Mouse (Mus musculus): Measurements from ENCODE around the gene Cdc14b. TPM values are rescaled to one million over a fixed set of nuclear protein-coding genes. Genes with fewer than 3 reads are reported as not detected.

Cdc14b gene
- total RNA-seq (2021) = 1 to 10 TPM; 4.1 to 5.2 TPM
- long read RNA-seq, experiment 1, partial matches to known transcripts = 0 of 2 reads
- long read RNA-seq, experiment 1, other reads (novel, unspliced or antisense) = 2 of 2 reads
- long read RNA-seq, experiment 2, partial matches to known transcripts = 0 of 2 reads
- long read RNA-seq, experiment 2, other reads (novel, unspliced or antisense) = 2 of 2 reads

DNA sequence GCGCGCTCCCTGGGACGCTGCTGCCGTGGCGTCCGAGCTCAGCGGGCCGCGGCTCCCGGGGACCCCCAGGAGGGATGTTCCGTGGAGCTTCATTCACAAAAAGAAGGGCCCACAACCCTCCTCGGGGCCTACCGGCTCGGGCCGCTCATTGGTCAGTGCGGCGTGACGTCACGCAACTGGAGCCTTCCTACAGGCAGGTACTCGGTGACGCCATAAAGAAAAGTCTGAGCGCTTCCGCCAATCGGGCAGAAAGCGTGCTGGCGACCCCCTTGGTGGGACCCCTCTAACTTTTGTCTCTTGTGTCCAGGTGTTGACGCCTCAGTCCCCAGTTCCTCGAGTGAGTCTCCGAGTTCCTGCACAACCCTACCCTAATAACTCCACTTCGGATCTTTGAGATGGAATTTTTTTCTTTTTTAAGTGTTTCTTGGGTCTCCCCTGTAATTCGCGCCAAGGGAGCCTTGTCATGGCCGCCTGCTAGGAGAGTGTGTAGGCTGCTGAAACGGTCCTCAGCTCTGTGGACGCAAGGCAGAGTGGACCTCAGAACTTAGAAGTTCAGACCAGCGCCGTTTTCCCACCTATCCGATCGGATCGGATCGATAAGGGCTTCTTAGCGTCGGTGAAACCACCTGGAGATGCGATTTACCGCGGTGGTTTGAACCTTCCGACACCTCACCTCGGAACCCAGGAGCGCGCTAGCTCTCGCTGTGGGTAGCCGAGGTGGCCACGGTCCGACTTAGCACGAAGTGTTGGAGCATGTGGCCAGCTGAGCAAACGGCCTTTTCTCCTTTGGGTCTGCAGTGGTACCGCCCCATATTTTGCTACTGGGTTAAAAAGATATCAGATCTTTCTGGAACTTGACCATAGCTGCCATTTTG lies at the start of gene Cdc14b:
TSS of gene Cdc14b (minus strand) at position 412 of the 875 bp plus-strand sequence.
- intact Hi-C loops (cut with DNase I) = no loop called here
- peak in 1 of 2 experiments; percentile 21 for DNase-seq

DNA sequence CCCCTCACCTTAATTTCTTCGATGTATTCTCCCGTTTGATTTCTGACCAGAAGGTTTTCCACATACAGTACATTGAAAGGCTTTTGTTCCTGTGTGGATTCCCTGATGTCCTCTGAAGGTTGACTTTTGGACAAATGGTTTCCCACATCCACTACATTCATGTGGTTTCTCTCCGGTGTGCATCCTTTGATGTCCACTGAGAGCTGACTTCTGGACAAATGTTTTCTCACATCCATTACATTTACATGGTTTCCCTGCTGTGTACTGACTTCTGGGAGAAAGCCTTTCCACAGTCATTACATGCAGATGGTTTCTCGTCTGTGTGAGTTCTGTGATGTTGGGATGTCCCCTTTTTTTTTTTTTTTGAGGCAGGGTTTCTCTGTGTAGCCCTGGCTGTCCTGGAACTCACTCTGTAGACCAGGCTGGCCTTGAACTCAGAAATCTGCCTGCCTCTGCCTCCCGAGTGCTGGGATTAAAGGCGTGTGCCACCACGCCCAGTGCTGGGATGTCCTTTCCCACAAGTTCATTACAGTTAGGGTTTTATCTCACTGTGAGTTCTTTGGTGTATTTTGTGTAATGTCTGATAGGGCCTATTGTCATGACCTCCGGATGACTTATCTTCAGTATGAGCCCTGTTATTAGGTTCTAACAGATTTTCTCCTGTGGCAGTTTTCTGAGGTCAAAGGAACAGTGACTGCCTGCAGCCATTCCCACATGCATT lies 47.6 kb upstream of the Cdc14b start:
- intact Hi-C loops (cut with DNase I) = no loop called here
- DNase-seq = no peak

DNA sequence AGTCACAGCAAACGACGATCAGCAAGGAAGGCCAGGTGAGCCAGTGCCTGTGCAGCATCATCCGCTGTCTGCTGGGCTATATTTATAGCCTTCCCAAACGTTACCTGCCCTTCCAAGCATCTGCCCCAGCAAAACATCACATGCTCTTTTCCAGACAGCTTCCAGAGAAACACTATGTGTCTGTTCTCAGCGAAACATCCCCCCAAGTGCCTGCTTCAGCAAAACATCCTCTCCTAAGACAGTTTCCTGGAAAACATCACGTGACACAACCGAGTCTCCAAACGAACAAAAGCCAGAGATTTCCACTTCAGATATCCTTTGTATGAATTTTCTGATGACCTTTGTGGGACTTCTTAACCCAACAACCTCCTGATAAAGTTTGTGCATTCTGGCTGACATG lies 45.2 kb upstream of the Cdc14b start:
- no peak for DNase-seq
- intact Hi-C loops (cut with DNase I) = no loop called here

- no peak for DNase-seq
- intact Hi-C loops (cut with DNase I) = loop anchor here (5.0 kb wide), 1 partner anchor 48 kb away; no protein-coding TSS in a partner anchor
Observed at GRCm38 (mm10) chr13:64319782-64320181, 44.7 kb upstream of the Cdc14b start.

DNA sequence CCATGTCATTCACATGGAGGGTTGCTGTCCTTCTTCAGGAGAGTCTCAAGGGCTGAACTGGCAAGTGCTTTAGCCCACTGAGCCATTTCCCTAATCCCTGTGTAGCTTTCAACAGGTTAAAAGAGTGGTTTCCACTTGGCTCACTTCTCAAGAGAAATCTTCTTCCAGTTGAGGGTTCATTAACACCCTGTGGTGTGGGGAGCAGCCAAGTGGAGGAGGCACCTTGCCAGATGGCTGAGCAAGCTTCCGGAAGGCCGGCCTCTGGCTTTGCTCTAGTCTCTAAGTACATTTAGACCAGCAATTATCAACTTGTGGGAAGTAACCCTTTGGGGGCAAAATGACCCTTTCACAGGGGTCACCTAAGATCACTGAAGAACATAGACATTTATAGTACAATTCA lies 43.3 kb upstream of the Cdc14b start:
- intact Hi-C loops (cut with DNase I) = loop anchor here (5.0 kb wide), 1 partner anchor 49 kb away; no protein-coding TSS in a partner anchor
- DNase-seq = peak in 1 of 2 experiments; percentile 15

DNA sequence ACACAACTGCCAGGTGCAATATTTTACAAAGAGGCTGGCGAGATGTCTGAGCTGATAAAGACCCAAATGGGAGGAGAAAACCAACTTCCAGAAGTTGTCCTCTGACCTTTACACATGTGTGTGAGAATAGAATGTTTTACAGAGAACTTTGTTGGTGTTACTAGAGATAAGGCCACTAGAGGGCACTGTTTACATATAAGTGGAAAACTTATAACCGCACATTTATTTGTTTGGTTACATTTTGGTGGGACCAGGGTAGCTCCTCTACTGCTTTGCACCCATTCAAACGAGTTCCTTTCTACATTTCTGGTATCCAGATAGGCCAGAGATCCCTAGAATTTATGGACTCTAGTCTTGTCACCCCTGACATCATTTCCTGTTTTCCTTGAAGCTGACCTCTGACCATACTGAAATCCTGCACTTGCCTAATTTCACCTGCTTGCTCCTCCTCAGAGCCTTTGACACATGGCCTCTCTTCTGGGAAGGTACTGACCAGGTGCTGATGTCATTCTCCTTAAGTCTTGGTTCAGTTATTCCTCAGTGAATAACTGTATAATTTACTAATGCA lies 40.5 kb upstream of the Cdc14b start:
- intact Hi-C loops (cut with DNase I) = loop anchor here (2.0 to 5.0 kb wide), 2 partner anchors 52 to 123 kb away; no protein-coding TSS in a partner anchor
- no peak for DNase-seq

- intact Hi-C loops (cut with DNase I) = loop anchor here (2.0 kb wide), 1 partner anchor 125 kb away; no protein-coding TSS in a partner anchor
Observed at GRCm38 (mm10) chr13:64314041-64314440, 39.0 kb upstream of the Cdc14b start.

DNA sequence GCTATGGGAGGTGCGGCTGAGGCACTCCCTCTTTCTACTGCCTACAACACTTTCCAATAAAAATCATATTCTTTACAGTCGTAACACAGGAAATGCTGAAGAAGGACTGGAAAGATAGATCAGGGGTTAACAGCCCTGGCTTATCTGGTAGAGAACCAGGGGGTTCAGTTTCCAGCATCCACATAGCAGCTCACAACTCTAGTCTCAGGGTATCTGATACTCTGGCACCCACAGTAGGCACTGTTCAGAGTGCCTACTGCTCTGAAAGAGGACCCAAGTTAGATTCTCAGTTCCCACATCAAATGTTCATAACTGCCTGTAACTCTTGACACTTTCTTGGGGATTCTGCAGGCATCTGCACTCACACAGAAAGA lies 37.8 kb upstream of the Cdc14b start:
- intact Hi-C loops (cut with DNase I) = no loop called here
- DNase-seq = no peak

More at GRCm38 (mm10) chr13:64314041-64314440, 39.0 kb upstream of the Cdc14b start:
- no peak for DNase-seq

GRCm38 (mm10) chr13:64312024-64312915 lies 37.2 kb upstream of the Cdc14b start, which contains the start of gene Aaed1:
Gene Aaed1, minus strand, starts transcription at chr13:64312710.
- DNase-seq = peak; percentile 87 to 89
- intact Hi-C loops (cut with DNase I) = no loop called here

- DNase-seq = no peak
- intact Hi-C loops (cut with DNase I) = no loop called here
Observed at GRCm38 (mm10) chr13:64311266-64311665, 36.2 kb upstream of the Cdc14b start.

DNA sequence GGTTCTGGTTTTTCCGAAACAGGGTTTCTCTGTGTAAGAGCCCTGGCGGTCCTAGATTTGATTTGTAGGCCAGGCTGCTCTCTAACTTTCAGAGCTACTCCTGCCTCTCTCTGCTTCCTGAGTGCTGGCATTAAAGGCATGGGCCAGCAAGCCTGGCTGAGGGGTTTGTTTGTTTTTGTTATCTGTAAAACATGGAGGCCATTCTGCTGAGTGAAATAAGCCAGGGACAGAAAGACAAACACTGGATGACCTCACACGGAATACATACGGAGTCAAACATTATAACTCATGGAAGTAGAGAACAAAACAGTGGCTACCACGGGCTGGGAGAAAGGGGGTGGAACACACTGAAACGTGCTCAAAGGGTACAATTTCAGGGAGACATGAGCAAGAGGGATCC lies 35.5 kb upstream of the Cdc14b start:
- DNase-seq = no peak
- intact Hi-C loops (cut with DNase I) = no loop called here

DNA sequence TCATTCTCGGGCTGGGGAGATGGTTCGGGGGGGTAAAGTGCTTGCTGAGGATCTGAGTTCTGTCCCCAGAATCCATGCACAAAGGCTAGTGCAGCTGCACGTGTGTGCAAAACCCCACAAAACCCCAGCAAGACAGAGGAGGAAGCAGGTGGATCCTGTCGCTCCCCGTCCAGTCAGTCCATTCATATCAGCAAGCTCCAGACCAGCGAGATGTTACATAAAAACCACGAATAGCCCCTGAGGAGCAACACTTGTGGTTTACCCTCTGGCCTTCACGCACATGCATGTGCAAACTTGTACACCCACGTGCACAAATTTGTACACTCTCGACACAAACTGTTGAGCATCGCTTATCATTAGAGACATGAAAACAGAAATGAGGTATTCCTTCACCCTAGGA lies 34.8 kb upstream of the Cdc14b start:
- intact Hi-C loops (cut with DNase I) = loop anchor here (5.0 kb wide), 1 partner anchor 128 kb away; no protein-coding TSS in a partner anchor

DNA sequence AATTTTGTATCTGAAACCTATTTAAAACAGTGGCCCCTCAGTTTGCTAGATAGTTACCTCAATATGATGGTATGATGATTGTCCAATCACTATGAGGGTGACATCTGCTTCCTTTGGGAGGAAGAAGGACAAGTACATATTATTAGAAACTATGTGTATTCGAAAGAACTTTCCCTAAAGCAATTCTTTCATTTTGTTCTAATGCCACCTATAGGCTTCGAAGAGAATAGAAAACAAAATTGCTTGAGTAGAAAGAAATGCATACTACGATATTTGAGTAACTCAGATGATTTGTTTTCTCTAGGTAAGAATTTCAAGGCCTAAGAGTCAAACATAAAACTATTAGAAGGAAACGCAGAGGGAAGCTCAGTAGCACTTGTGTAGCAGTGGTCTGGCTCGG lies 33.9 kb upstream of the Cdc14b start:
- intact Hi-C loops (cut with DNase I) = loop anchor here (5.0 kb wide), 1 partner anchor 127 kb away; no protein-coding TSS in a partner anchor
- DNase-seq = no peak

More for the DNA sequence above, 34.8 kb upstream of the Cdc14b start:
- no peak for DNase-seq

- DNase-seq = no peak
- intact Hi-C loops (cut with DNase I) = loop anchor here (5.0 kb wide), 1 partner anchor 125 kb away; no protein-coding TSS in a partner anchor
Observed at GRCm38 (mm10) chr13:64307508-64307907, 32.4 kb upstream of the Cdc14b start.

DNA sequence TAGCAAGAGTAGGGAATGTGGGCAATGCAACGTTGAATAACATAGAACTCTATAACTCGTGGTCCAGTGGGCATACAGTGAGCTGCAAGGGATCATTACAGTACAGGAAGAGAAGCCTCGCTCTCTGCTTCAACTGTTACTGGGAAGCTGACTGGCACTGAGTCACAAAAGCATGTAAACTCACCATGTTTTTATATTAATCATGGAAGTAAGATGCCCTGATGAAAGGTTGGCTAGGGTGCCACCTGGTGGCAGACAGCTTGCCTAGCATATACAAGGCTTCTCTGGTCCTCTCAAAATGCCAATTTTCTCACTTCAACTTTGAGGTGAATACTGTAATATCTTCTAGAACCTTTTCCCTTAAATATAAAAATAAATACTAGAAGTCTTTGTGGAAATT lies 31.0 kb upstream of the Cdc14b start:
- intact Hi-C loops (cut with DNase I) = loop anchor here (1.0 to 5.0 kb wide), 2 partner anchors 57 to 124 kb away; no protein-coding TSS in a partner anchor

DNA sequence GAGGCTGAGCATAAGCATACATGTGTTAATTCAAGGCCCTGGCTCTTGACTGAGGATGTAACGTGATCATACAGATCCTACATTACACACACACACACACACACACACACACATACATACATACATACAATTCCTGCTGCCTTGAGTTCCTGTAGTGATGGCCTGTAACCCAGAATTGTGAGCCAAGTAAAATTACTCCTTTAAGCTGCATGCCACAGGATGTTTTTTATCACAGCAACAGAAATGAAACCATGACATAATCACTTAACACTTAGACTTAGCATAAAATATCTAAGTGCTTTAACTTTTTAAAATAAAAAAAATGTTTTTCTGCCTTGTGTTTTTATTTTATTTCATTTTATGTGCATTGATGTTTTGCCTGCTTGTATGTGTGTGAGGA lies 24.0 kb upstream of the Cdc14b start:
- DNase-seq = no peak
- intact Hi-C loops (cut with DNase I) = no loop called here

More for the DNA sequence above, 31.0 kb upstream of the Cdc14b start:
- peak; percentile 17 to 29 for DNase-seq

- DNase-seq = no peak
- intact Hi-C loops (cut with DNase I) = no loop called here
Observed at GRCm38 (mm10) chr13:64286791-64287190, 11.7 kb upstream of the Cdc14b start.

GRCm38 (mm10) chr13:64286321-64286720 lies 11.2 kb upstream of the Cdc14b start:
- DNase-seq = no peak
- intact Hi-C loops (cut with DNase I) = no loop called here

DNA sequence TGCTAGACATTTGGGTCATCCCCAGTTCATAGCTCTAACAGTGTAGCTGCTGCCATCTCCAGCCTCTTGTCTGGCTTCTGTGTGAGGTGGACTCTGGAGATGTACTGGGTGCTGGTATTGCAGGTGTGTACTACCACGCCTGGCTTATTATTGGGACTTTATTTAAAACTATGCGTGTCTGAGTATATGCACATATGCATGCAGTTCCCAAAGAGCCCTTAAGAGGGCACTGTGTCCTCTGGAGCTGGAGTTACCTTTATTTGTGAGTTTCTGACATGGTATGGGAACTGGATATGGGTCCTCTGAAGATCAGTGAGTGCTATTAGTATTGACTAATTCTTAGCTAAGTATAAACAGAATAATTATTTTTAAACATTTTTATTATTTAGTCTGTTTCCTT lies 9.6 kb upstream of the Cdc14b start:
- no peak for DNase-seq
- intact Hi-C loops (cut with DNase I) = no loop called here
